Mouse (Mus musculus) brain, embryonic 14.5 days (tissue): ENCODE data around the gene Wipf1.

Experiments used
- CTCF ChIP-seq: fragments of 200-500 bp; IDR thresholded peaks from 2 replicates; pipeline ENCODE4 v1.5.1; 2012; ENCODE audit warnings: inconsistent platforms, mild to moderate bottlenecking, moderate library complexity, borderline replicate concordance; ENCODE audit not compliant: insufficient read depth, insufficient read length; ENCODE audit errors: extremely low read depth
- POLR2A ChIP-seq: fragments of 200-500 bp; IDR thresholded peaks from 2 replicates; pipeline ENCODE4 v1.6.1; 2012; ENCODE audit warnings: mild to moderate bottlenecking, inconsistent platforms, borderline replicate concordance; ENCODE audit not compliant: poor library complexity, insufficient read depth, insufficient read length, severe bottlenecking; ENCODE audit errors: extremely low read depth

GRCm38 (mm10) chr2:73454682-73455081 lies 74.9 kb downstream of the Wipf1 start:
- TF ChIP-seq POLR2A = no peak
- TF ChIP-seq CTCF = no peak
